Comparison of ENCODE assay signal across 20 mouse cellular contexts in the genomic region with DNA sequence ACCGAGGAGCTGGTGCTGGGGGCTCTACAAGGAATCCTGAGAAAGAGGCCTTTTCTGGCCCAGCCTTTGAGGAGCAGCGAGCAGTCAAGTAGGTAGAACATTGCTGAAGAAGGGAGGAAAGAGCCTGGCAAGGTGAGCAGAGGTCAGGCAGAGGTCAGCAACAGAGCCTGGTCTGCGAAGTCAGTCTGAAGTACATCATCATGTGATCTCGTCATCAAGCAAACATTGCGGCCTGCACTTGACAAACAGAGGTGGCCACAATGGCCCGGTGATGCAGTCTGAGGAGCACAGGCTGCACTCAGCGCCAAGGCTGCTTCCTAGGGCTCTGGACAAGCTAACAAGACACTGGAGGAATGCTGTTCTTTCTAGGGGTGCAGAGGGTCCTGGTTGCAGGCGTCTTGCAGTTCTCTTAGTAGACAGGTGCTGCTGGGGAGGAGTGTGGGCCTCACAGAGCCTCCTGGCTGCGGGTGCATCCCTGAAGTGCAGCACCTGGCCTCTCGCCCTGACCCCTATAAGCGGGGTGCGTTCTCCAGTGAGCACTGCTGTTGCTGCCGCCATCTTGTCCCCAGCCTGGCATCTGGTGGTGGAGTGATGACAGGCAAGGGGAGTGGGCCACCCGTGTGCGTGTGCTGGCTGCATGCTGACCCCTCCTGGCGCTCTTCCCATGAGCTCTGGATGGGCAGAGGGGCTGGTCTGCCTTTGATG. TPM values are rescaled to one million over a fixed set of nuclear protein-coding genes. Genes with fewer than 3 reads are reported as not detected.
DNase-seq lines count a peak whose midpoint lies in the region; ATAC-seq and TF ChIP-seq lines count a peak whose summit lies in the region.
"Had no signal": no experiment of that assay in that cellular context is flagged by ENCODE, and none has a peak within 500 bp of the region (broad histone marks: within the 10 kb centered on the region; RNA-seq: fewer than 3 reads in every experiment).

No protein-coding gene starts in this region.

- H3K9ac ChIP-seq in heart, embryonic 12.5 days, result no peak overlapping the region
- H3K9ac ChIP-seq in liver, postnatal 0 days (replicated peaks), result no peak overlapping the region; the same call in 1 of the 2 replicates
- H3K9ac ChIP-seq in liver, embryonic 12.5 days, result no peak overlapping the region
- H3K9ac ChIP-seq in lung, embryonic 14.5 days, result no peak overlapping the region
- H3K9ac ChIP-seq: hindbrain, embryonic 15.5 days; neural tube, embryonic 15.5 days had no signal

- peak overlapping the region; percentile 6; the same call in 1 of the 2 replicates for H3K27ac ChIP-seq in heart, embryonic 12.5 days (ENCODE audit: poor library complexity, severe bottlenecking)
- H3K27ac ChIP-seq in liver, postnatal 0 days (ENCODE audit: low read depth), result no peak overlapping the region
- no peak overlapping the region for H3K27ac ChIP-seq in liver, embryonic 12.5 days
- H3K27ac ChIP-seq in lung, embryonic 14.5 days (ENCODE audit: low read depth), result no peak overlapping the region
- H3K27ac ChIP-seq: gastrocnemius, adult 2 months; hindbrain, embryonic 15.5 days; kidney, postnatal 0 days; neural tube, embryonic 15.5 days had no signal

- H3K4me1 ChIP-seq in heart, embryonic 12.5 days (replicated peaks), result peaks cover 39% of the 10 kb centered on the region
- peaks cover 14% of the 10 kb centered on the region for H3K4me1 ChIP-seq in liver, postnatal 0 days (ENCODE audit: insufficient read depth)
- H3K4me1 ChIP-seq in liver, embryonic 12.5 days, result peaks cover 30% of the 10 kb centered on the region
- no peaks in the 10 kb centered on the region for H3K4me1 ChIP-seq in lung, embryonic 14.5 days (ENCODE audit: insufficient read depth)
- H3K4me1 ChIP-seq: hindbrain, embryonic 15.5 days; neural tube, embryonic 15.5 days had no signal

- H3K4me3 ChIP-seq in heart, embryonic 12.5 days, result no peak overlapping the region
- no peak overlapping the region for H3K4me3 ChIP-seq in liver, postnatal 0 days (ENCODE audit: low read depth, low read length)
- H3K4me3 ChIP-seq in liver, embryonic 12.5 days, result no peak overlapping the region
- H3K4me3 ChIP-seq in lung, embryonic 14.5 days (ENCODE audit: low read depth, low read length), result no peak overlapping the region
- H3K4me3 ChIP-seq: gastrocnemius, adult 2 months; hindbrain, embryonic 15.5 days; neural tube, embryonic 15.5 days had no signal

- peaks cover 20% of the 10 kb centered on the region; the same call in 1 of the 2 replicates for H3K36me3 ChIP-seq in heart, embryonic 12.5 days
- H3K36me3 ChIP-seq in liver, postnatal 0 days (replicated peaks; ENCODE audit: insufficient read depth, low read length), result no peaks in the 10 kb centered on the region; the same call in 1 of the 2 replicates
- peaks cover 40% of the 10 kb centered on the region for H3K36me3 ChIP-seq in liver, embryonic 12.5 days
- peaks cover 13% of the 10 kb centered on the region; the same call in 1 of the 2 replicates for H3K36me3 ChIP-seq in lung, embryonic 14.5 days (ENCODE audit: insufficient read depth)
- H3K36me3 ChIP-seq: hindbrain, embryonic 15.5 days had no signal

- no peak for ATAC-seq in heart, embryonic 12.5 days (ENCODE audit: insufficient number of reproducible peaks, low FRiP score)
- ATAC-seq in liver, postnatal 0 days, result peak; percentile 50
- ATAC-seq in liver, embryonic 12.5 days, result no peak
- ATAC-seq in lung, embryonic 14.5 days (ENCODE audit: insufficient read depth), result no peak
- ATAC-seq: intestine, postnatal 0 days had no signal

- no peak overlapping the region for H3K4me2 ChIP-seq in heart, embryonic 12.5 days
- no peak overlapping the region for H3K4me2 ChIP-seq in liver, postnatal 0 days (ENCODE audit: low read depth, low read length)
- H3K4me2 ChIP-seq in liver, embryonic 12.5 days, result no peak overlapping the region
- H3K4me2 ChIP-seq in lung, embryonic 14.5 days, result no peak overlapping the region
- H3K4me2 ChIP-seq: hindbrain, embryonic 15.5 days; midbrain, embryonic 11.5 days; neural tube, embryonic 15.5 days had no signal

- WGBS in heart, embryonic 12.5 days, result 68% methylated on average over 16 of the region's 16 CpGs
- 77% methylated on average over 16 of the region's 16 CpGs for WGBS in liver, postnatal 0 days (ENCODE audit: insufficient replicate concordance)
- WGBS in liver, embryonic 12.5 days (ENCODE audit: insufficient replicate concordance), result 79% methylated on average over 16 of the region's 16 CpGs
- WGBS in lung, embryonic 14.5 days, result 57% methylated on average over 16 of the region's 16 CpGs

- no peak for TF ChIP-seq EP300 in liver, postnatal 0 days (IDR thresholded peaks at IDR 0.05; ENCODE audit: low read depth)

- no peak for TF ChIP-seq CTCF in liver, postnatal 0 days (IDR thresholded peaks at IDR 0.05; ENCODE audit: low read depth)
- no peak for TF ChIP-seq CTCF in lung, embryonic 14.5 days (IDR thresholded peaks at IDR 0.05; ENCODE audit: low read depth)

- no peak for DNase-seq in heart, adult 9 months (ENCODE audit: low spot score in 2 of 2)
- no peak for DNase-seq in liver, postnatal 0 days
- peak; percentile 22 for DNase-seq in lung, embryonic 14.5 days
- peak; percentile 37 to 65 for DNase-seq in lung, postnatal 4 days
- no peak for DNase-seq in urinary bladder, postnatal 4 days (ENCODE audit: low spot score in 2 of 2)
- no peak for DNase-seq in kidney, adult 11 months
- DNase-seq: adrenal gland, postnatal 10 days; cerebellum, adult 11-12 months; cerebellum, postnatal 25 days; heart, adult 18-20 months; right cerebral cortex, postnatal 4 days; thymus, postnatal 4 days had no signal

- no peaks in the 10 kb centered on the region for H3K9me3 ChIP-seq in heart, embryonic 12.5 days (replicated peaks)
- no peaks in the 10 kb centered on the region for H3K9me3 ChIP-seq in liver, postnatal 0 days (ENCODE audit: low read length)
- H3K9me3 ChIP-seq in liver, embryonic 12.5 days (replicated peaks), result no peaks in the 10 kb centered on the region
- no peaks in the 10 kb centered on the region for H3K9me3 ChIP-seq in lung, embryonic 14.5 days (ENCODE audit: low read depth, low read length)
- H3K9me3 ChIP-seq: hindbrain, embryonic 15.5 days; neural tube, embryonic 15.5 days had no signal

- no peaks in the 10 kb centered on the region for H3K27me3 ChIP-seq in heart, embryonic 12.5 days (replicated peaks)
- no peaks in the 10 kb centered on the region for H3K27me3 ChIP-seq in liver, postnatal 0 days (ENCODE audit: insufficient read depth, low read length)
- H3K27me3 ChIP-seq in liver, embryonic 12.5 days (replicated peaks), result no peaks in the 10 kb centered on the region
- no peaks in the 10 kb centered on the region for H3K27me3 ChIP-seq in lung, embryonic 14.5 days (ENCODE audit: insufficient read depth, low read length)
- H3K27me3 ChIP-seq: hindbrain, embryonic 15.5 days; neural tube, embryonic 15.5 days had no signal

RNA-seq across cellular contexts. Expression of gene Poc1a, which starts 21.7 kb away (rescaled TPM):
- polyA plus RNA-seq in heart, embryonic 12.5 days (2016; fragmentation: Nextera tagmentation; extraction: Ambion mirVana), result 27.8 and 30.0 TPM in 2 replicates
- polyA plus RNA-seq in liver, postnatal 0 days (2015; fragmentation: Nextera tagmentation; extraction: Ambion mirVana), result 13.0 and 14.5 TPM in 2 replicates
- polyA plus RNA-seq in liver, embryonic 12.5 days (2016; fragmentation: Nextera tagmentation; extraction: Ambion mirVana), result 28.8 and 29.0 TPM in 2 replicates
- polyA plus RNA-seq in lung, embryonic 14.5 days (2014; fragmentation: Nextera tagmentation; extraction: Ambion mirVana), result 27.1 and 29.5 TPM in 2 replicates

RNA-seq across cellular contexts. Expression of gene Alas1, which starts 54.1 kb away (rescaled TPM):
- 129 and 133 TPM in 2 replicates for polyA plus RNA-seq in heart, embryonic 12.5 days (2016; fragmentation: Nextera tagmentation; extraction: Ambion mirVana)
- 131 and 146 TPM in 2 replicates for polyA plus RNA-seq in liver, postnatal 0 days (2015; fragmentation: Nextera tagmentation; extraction: Ambion mirVana)
- 37.6 and 41.1 TPM in 2 replicates for polyA plus RNA-seq in liver, embryonic 12.5 days (2016; fragmentation: Nextera tagmentation; extraction: Ambion mirVana)
- polyA plus RNA-seq in lung, embryonic 14.5 days (2014; fragmentation: Nextera tagmentation; extraction: Ambion mirVana), result 104 and 110 TPM in 2 replicates

Comparison
In these comparisons a context has a peak if more than half of its experiments do, and no peak if none do; other contexts are left out.
1. DNase-seq: peak in lung, embryonic 14.5 days (single experiment) and lung, postnatal 4 days (2 of 2); none in heart, adult 9 months (0 of 2), liver, postnatal 0 days (single experiment), urinary bladder, postnatal 4 days (0 of 2) and kidney, adult 11 months (single experiment).